Mouse (Mus musculus) v-Abl transformed pro-B cells (cell line): ENCODE results near the gene Nrip3.

Experiments
- in situ Hi-C, 2 experiments: fragments of 400-800 bp; cut with MboI; formaldehyde crosslinking; loops; one replicate each; pipeline ENCODE4 v1.15.1; 2025; ENCODE audit not compliant: unreplicated experiment in 2 of 2

The Nrip3 gene

GRCm38 (mm10) chr7:109712198-109712597 lies 69.6 kb downstream of the Nrip3 start:
- in situ Hi-C loops: loop anchor here (5.0 to 25.0 kb wide), 4 partner anchors 175 to 1075 kb away; no protein-coding TSS in a partner anchor

- in situ Hi-C loops: loop anchor here (5.0 to 25.0 kb wide), 4 partner anchors 177 to 1077 kb away; no protein-coding TSS in a partner anchor
Observed at GRCm38 (mm10) chr7:109710069-109710468, 71.8 kb downstream of the Nrip3 start.

GRCm38 (mm10) chr7:109708961-109709382 lies 72.9 kb downstream of the Nrip3 start:
- in situ Hi-C loops: loop anchor here (5.0 to 25.0 kb wide), 9 partner anchors 98 to 1078 kb away; partner anchors contain the start of gene Adm (in 2 of the 2)
